Mouse (Mus musculus): Measurements from ENCODE around the gene Fcgr3. TPM values are rescaled to one million over a fixed set of nuclear protein-coding genes. Genes with fewer than 3 reads are reported as not detected.
"Not testable (repeated sequence)": the region's sequence is repeated elsewhere in the genome, so short reads cannot be mapped to it uniquely, and the experiment has no call there.

Gene Fcgr3
- total and polyA plus RNA-seq, 3 experiments, result 5.4 to 17.7 (median 16.4) TPM

DNA sequence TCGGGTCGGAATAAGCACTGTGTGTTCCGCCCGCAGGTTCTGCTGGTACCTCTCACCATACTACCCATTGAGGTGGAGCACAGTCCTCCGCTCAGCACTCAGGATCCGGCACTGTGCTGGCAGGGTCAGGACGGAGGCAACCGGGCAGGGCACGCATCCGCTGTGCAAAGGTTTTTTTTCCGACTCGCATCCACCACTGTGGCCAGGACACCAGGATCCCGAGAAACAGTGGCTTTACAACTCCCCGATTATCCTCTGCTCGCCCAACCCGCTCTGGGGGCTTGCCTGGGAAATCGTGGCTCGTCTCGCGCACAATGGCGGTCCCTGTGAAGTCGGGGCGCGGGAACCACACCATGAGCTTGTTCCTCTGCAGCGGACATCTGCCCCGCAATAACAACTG, 21.0 kb upstream of the Fcgr3 start:
- no peak for DNase-seq

- DNase-seq, result not testable (repeated sequence)
These were observed 16.9 kb upstream of the Fcgr3 start for GRCm38 (mm10) chr1:171081512-171082231.

DNA sequence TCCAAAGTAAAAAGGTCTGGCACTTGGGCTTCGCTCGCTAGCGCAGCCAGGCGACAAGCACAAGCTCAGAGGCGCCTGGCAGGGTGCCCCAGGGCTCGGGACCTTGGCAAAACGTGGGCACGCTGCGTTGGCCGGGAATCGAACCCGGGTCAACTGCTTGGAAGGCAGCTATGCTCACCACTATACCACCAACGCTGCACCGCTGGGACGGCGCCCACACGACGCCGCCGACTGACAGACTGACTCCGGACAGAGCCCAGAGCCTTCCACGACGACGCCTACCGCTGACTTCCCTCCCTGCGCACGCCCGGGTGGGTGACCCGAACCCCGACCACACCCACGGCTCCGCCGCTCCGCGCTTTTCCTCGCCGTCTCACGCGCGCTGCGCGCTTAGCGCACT, 15.1 kb upstream of the Fcgr3 start:
- DNase-seq, result not testable (repeated sequence)

- DNase-seq, result not testable (repeated sequence)
These were observed 14.6 kb upstream of the Fcgr3 start for GRCm38 (mm10) chr1:171079345-171079744.

GRCm38 (mm10) chr1:171078419-171078818, 13.7 kb upstream of the Fcgr3 start:
- DNase-seq, result not testable (repeated sequence)

DNA sequence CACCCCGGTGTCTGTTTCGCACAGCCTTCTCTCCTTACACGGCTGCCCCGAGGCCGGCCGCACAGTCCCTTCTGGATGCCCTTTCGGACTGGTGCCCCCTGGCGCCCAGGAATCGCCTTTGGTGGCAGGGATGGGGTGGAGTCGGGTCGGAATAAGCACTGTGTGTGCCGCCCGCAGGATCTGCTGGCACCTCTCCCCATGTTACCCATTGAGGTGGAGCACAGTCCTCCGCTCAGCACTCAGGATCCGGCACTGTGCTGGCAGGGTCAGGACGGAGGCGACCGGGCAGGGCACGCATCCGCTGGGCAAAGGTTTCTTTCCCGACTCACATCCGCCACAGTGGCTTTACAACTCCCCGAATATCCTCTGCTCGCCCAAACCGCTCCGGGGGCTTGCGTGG, 13.2 kb upstream of the Fcgr3 start:
- peak; percentile 35 for DNase-seq

- DNase-seq, result not testable (repeated sequence)
These were observed 12.5 kb upstream of the Fcgr3 start for GRCm38 (mm10) chr1:171077192-171077591.

GRCm38 (mm10) chr1:171076176-171076575, 11.4 kb upstream of the Fcgr3 start:
- DNase-seq, result not testable (repeated sequence)

GRCm38 (mm10) chr1:171074283-171074682, 9.5 kb upstream of the Fcgr3 start:
- peak; percentile 52 for DNase-seq

GRCm38 (mm10) chr1:171072217-171072616, 7.5 kb upstream of the Fcgr3 start:
- DNase-seq, result not testable (repeated sequence)

GRCm38 (mm10) chr1:171071726-171072125, 7.0 kb upstream of the Fcgr3 start:
- DNase-seq, result not testable (repeated sequence)

DNA sequence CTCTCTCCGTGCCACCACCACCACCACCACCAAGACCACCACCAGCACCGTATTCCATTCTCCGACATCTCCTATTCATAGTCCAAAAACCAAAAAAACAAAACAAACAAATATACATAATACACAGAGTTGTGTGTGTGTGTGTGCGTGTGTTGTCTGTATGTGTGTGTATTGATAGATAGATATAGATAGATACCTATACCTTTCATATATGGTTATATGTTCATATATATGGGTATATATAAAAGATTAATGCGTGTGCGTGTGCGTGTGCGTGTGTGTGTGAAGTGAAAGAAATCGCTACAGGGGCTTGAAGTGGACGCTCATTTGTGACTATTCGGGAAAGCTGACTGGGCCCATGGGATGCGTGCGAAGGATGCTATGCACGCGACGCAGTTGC, 6.1 kb upstream of the Fcgr3 start:
- not testable (repeated sequence) for DNase-seq

DNA sequence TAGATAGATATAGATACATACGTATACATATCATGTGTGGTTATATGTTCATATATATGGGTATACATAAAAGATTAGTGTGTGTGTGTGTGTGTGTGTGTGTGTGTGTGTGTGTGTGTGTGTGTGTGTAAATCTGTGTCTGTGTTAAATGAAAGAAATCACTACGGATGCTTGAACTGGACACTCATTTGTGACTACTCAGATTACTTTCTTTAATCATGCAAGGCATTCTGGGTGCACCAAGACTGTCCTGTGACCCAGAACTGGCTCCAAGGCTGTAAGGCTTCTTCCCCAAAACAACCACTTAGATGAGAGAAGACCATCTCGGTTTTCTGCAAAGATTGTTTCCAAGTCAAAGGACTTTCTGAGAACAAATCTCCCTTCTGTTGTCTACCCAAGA, 4.8 kb upstream of the Fcgr3 start:
- not testable (repeated sequence) for DNase-seq

DNA sequence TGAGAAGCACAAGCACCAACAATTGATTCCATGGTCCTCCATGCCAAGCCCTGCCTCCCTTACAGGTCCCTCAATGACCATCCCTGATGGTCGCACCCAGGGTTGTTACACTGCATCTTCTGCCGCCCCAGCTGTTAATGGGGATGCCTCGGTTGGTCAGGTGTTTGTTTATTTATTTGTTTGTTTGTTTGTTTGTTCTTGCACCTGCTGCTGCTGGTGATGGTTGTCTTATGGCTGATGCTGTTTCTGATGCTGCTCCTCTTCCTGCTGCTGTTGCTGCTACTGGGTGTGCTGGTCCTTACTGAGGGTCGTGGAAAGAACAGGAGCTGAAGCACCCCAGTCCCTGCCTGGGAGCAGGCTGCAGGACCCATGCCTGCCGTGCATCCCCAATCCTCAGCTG, 3.2 kb upstream of the Fcgr3 start:
- not testable (repeated sequence) for DNase-seq

DNA sequence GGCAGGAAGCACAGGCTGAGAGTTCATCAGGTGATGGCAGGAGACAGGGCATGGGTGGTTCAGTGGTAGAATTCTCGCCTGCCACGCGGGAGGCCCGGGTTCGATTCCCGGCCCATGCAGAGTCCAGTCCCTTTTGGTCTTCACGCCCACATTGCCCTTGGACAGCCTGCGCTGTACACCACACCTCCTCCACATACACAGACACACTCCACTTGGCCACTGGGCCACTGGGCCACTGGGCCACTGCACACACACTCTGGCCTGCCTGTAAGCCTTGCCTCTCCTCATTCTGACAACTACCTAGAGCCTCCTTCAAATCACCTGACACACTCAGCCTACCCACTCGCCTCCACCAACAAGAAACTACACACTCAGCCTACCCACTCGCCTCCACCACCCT, 1.8 kb upstream of the Fcgr3 start:
- not testable (repeated sequence) for DNase-seq

DNA sequence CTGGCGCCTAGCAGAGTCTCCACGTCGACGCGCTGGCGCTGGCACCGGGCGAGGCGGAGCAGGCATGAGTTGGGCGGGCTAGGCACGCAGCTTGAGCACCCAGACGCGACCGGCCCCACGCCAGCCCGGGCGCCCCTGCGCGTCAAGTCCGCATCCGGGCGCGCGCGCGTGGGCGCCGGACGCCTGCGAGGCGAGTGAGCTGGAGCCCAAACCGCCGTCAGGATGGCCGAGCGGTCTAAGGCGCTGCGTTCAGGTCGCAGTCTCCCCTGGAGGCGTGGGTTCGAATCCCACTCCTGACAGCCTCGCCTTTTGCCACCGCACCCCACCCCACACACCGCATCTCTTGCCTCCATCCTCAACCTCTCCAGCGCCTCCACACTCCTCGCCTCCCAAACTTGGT, 1.0 kb upstream of the Fcgr3 start:
- peak; percentile 46 for DNase-seq

GRCm38 (mm10) chr1:171065243-171065587, 480 bp upstream of the Fcgr3 start:
- peak; percentile 73 for DNase-seq

GRCm38 (mm10) chr1:171063569-171064490, 905 bp downstream of the Fcgr3 start:
- peak; percentile 74 for DNase-seq

- no peak for DNase-seq
These were observed 3.2 kb downstream of the Fcgr3 start for GRCm38 (mm10) chr1:171061566-171061965.

GRCm38 (mm10) chr1:171060392-171060791, 4.3 kb downstream of the Fcgr3 start:
- no peak for DNase-seq

GRCm38 (mm10) chr1:171059203-171059602, 5.5 kb downstream of the Fcgr3 start:
- DNase-seq, result no peak

- DNase-seq, result peak; percentile 62
These were observed 7.5 kb downstream of the Fcgr3 start for GRCm38 (mm10) chr1:171057253-171057652.

DNA sequence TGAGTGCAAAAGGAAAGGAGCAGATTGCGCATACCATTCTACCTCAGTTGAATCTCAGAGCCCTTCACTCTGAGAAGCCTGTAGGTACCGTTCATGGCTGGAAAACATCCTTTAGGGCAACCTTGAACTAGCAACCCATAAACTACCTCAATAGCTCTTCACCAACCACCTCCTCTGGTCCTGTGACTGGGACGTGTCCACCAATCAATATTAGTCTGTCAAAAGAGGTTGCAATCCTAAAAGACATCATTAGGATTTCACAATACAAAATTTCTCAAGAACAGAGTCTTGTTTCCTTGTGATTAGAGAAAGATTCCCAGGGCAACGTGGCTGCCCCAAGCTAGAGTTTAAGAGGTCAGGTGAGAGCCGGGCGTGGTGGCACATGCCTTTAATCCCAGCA, 11.4 kb downstream of the Fcgr3 start:
- DNase-seq, result no peak

Measured in adrenal gland, adult 2 months (tissue).